In the genomic region with DNA sequence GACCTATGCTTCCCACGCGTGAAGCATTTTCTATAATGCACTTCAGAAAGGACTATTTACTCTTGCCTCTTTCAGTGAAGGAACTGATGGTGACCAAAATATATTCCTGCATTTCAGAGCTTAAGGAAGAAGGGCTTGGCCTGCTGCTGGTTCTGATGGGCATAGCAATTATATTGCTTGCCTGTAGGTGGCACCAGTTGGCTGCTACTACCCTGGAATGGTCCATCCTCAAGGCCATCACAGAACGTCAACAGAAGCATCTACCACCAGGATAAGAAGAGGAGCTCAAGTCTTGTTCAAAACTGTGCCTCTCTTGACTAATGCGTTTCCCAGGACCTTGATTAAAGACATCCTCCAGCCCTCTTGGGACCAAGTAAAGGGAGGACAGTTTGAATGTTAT, we compare ENCODE assay signal across 9 mouse cellular contexts.
DNase-seq lines count a peak whose midpoint lies in the region; ATAC-seq and TF ChIP-seq lines count a peak whose summit lies in the region.
"Had no signal": no experiment of that assay in that cellular context is flagged by ENCODE, and none has a peak within 500 bp of the region (broad histone marks: within the 10 kb centered on the region; RNA-seq: fewer than 3 reads in every experiment).

No protein-coding gene starts in this region.

- no peaks in the 10 kb centered on the region for H3K4me1 ChIP-seq in kidney, postnatal 0 days (replicated peaks; ENCODE audit: insufficient read depth, low read length)

- TF ChIP-seq CTCF in kidney, postnatal 0 days (IDR thresholded peaks at IDR 0.05; ENCODE audit: low read depth), result peak; percentile 86

- 56% methylated on average over 4 of the region's 4 CpGs for WGBS in kidney, postnatal 0 days

- no peak overlapping the region for H3K27ac ChIP-seq in kidney, postnatal 0 days

- ATAC-seq in kidney, postnatal 0 days (replicated peaks; ENCODE audit: low FRiP score, low read depth), result no peak
- ATAC-seq in inflammation-experienced regulatory T-cells, adult 6 months, result no peak

- H3K9me3 ChIP-seq in kidney, postnatal 0 days (replicated peaks; ENCODE audit: low read length), result no peaks in the 10 kb centered on the region

- H3K9ac ChIP-seq in kidney, postnatal 0 days (ENCODE audit: low read depth, low read length), result no peak overlapping the region

- H3K4me2 ChIP-seq in kidney, postnatal 0 days (ENCODE audit: low read length), result no peak overlapping the region

- no peaks in the 10 kb centered on the region for H3K36me3 ChIP-seq in kidney, postnatal 0 days (ENCODE audit: insufficient read depth, low read length)

- peak; percentile 1 for DNase-seq in heart, adult 8-10 months (ENCODE audit: low spot score)
- DNase-seq in heart, adult 9 months (ENCODE audit: low spot score in 2 of 2), result no peak
- DNase-seq in urinary bladder, adult 18-20 months (ENCODE audit: low spot score in 2 of 2), result peak; percentile 9 to 17
- no peak for DNase-seq in urinary bladder, adult 2 months (ENCODE audit: low spot score)
- peak; percentile 22 for DNase-seq in cerebellum, adult 9-11 months
- DNase-seq in kidney, postnatal 0 days (ENCODE audit: low spot score), result peak; percentile 75
- peak; percentile 47 for DNase-seq in retina, postnatal 1 day

- H3K27me3 ChIP-seq in kidney, postnatal 0 days (ENCODE audit: insufficient read depth, low read length), result no peaks in the 10 kb centered on the region

- H3K4me3 ChIP-seq in kidney, postnatal 0 days (replicated peaks; ENCODE audit: low read depth, low read length), result no peak overlapping the region
- H3K4me3 ChIP-seq: myocyte had no signal

Comparison
In these comparisons a context has a peak if more than half of its experiments do, and no peak if none do; other contexts are left out.
1. DNase-seq: peak in heart, adult 8-10 months (single experiment), urinary bladder, adult 18-20 months (2 of 2), cerebellum, adult 9-11 months (single experiment), kidney, postnatal 0 days (single experiment) and retina, postnatal 1 day (single experiment); none in heart, adult 9 months (0 of 2) and urinary bladder, adult 2 months (single experiment).